Mouse (Mus musculus): ENCODE data around the gene Bckdha. TPM values are rescaled to one million over a fixed set of nuclear protein-coding genes. Genes with fewer than 3 reads are reported as not detected.
A peak's percentile ranks its signal among the peaks of the same experiment; 100 is the strongest.

The Bckdha gene
- polyA plus RNA-seq (2012; rRNA removed) = 140 and 143 TPM in 2 replicates

DNA sequence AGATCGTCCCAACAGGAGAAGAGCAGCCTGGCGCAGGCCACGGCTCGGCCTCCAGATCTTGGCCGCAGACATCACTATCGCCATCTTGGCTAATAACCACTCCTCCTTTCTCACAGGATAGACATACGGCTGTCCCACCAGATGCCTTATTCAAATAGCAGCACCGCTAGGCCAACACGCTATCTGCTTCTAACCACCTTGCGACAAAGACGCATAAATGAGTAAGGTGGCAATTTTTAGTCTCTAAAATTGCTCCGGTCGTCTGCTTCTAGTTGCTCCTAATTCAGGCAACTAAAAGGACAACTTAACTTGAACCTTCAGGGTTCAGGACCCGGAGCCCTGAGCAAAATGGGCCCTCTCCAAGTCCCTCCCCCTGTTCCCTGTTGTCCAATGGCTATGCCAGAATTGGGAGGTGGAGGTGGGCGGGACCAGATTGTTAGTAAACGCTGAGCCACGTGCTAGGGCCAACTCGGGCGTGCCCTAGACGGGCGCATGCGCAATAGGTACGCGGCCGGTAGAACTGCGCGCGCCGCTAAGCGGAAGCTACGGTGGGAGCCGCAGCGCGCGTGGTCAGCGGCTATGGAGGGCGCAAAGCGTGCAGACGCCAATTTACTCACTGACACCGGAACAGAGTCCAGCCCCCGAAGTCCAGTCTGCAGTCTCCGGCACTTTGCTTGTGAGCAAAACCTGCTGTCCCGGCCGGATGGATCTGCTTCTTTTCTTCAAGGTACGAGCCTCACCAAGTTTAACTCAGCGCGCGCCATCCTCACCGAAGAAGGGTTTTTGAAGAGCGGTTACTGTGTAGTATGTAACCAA lies at the start of gene Bckdha, which contains the start of gene Exosc5:
Gene Bckdha, minus strand, starts transcription at position 325 of the 816 bp plus-strand sequence.
Gene Exosc5, plus strand, starts transcription at position 508 of the 816 bp plus-strand sequence.
- no peak for TF ChIP-seq CTCF (IDR thresholded peaks at IDR 0.05; ENCODE audit: insufficient read depth, low read length)
- TF ChIP-seq POLR2A (IDR thresholded peaks at IDR 0.05; ENCODE audit: borderline replicate concordance, extremely low read depth, low read depth, low read length) = peak; percentile 92; the same call in 1 of the 2 replicates
- H3K4me3 ChIP-seq (replicated peaks; ENCODE audit: extremely low read depth, low read depth, low read length) = peak within 1 kb of the TSS; percentile 97
- peaks cover 5% of the 10 kb centered on the region for H3K4me1 ChIP-seq (ENCODE audit: control insufficient read depth, insufficient read depth, low read length)
- peak; percentile 98 for DNase-seq
- WGBS = under 1% methylated on average over 50 of the region's 50 CpGs

DNA sequence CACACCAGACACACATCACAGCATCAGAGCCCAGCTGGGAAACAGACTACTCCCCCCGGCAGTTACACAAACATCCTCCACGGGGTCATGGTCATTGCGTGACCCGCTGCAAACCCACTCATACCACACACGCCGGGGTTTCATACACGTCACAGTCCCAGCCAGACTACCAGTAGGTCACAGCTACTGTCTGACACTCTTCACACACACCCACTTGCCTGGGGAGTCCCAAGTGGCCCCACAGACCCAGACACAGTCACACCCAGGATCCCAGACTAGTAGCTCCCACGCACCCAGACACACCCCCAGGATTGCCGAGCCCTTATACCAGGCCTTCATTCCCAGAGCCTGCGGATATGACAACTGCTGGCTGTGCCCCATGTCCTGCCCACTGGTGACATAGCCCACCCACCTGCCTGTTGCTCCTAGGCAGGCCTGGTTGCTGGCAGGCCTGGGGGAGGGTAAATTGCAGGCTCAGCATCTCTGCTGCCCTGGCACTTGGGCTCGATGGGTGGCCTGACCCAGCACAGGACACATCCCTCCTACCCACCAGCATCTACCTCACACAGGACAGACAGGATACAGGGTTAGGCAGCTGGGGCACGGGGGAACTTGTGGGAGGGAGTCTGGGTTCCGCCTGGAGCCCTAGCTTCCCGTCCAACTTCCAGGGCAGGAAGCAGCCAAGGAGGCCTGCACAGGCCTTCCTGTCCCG lies 49.0 kb upstream of the Bckdha start:
- peak overlapping the region; percentile 0 for H3K4me3 ChIP-seq (replicated peaks; ENCODE audit: extremely low read depth, low read depth, low read length)
- peaks cover 29% of the 10 kb centered on the region for H3K4me1 ChIP-seq (ENCODE audit: control insufficient read depth, insufficient read depth, low read length)
- peak; percentile 48 for DNase-seq
- no peak for TF ChIP-seq CTCF (IDR thresholded peaks at IDR 0.05; ENCODE audit: insufficient read depth, low read length)
- TF ChIP-seq POLR2A (IDR thresholded peaks at IDR 0.05; ENCODE audit: borderline replicate concordance, extremely low read depth, low read depth, low read length) = no peak; the same call in 1 of the 2 replicates
- WGBS = 24% methylated on average over 15 of the region's 15 CpGs

DNA sequence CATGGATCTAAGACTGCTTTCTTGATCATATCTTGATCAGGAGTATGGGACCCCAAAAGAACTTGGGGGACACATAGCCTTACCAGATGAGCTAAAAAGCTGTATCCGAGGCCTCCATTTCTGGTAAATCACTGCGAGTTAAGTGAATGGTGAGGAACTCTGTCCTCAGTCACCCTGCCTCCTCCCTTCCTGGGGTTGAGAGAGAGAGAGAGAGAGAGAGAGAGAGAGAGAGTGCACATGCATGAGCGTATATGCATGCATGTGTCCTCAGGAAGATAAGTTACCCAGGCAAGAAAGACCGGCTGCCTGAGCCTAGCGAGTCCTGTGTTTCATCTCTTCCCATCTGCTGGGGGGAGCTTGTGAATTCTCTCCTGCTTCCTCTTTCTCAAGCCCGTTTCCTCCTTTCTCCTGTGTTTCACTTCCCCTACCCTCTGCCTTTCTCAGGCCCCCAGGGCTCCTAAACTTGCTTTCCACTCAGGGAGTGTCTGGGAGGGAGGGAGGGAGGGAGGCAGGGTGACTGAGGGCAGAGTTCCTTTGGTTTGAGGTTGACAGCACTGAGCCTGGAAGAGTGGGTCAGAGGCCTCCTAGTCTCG lies 47.9 kb upstream of the Bckdha start:
- no peak overlapping the region for H3K4me3 ChIP-seq (replicated peaks; ENCODE audit: extremely low read depth, low read depth, low read length)
- peaks cover 29% of the 10 kb centered on the region for H3K4me1 ChIP-seq (ENCODE audit: control insufficient read depth, insufficient read depth, low read length)
- no peak for TF ChIP-seq POLR2A (IDR thresholded peaks at IDR 0.05; ENCODE audit: borderline replicate concordance, extremely low read depth, low read depth, low read length)
- TF ChIP-seq CTCF (IDR thresholded peaks at IDR 0.05; ENCODE audit: insufficient read depth, low read length) = no peak
- WGBS = 38% methylated on average over 7 of the region's 7 CpGs
- no peak for DNase-seq

DNA sequence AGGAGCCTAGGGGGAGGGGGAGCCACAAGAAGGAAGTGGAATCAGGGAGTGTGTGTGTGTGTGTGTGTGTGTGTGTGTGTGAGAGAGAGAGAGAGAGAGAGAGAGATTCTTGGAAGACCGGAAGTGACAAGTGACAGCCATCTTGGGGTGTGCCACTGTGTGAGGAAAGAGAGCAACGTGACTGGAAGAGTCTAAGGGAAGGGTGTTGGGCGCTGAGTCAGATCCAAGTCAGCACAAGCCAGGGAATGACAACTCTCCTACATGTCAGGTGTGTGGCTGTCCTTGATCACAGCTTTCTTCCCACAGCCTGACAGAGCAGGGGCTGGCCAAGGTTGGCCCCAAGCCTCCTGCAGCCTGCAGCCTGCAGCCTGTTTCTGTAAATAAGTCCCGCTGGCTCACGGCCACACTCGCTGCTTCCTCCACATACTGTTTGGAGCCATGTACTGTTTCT lies 47.0 kb upstream of the Bckdha start:
- 30% methylated on average over 6 of the region's 6 CpGs for WGBS
- Histone ChIP-seq H3K4me1 (ENCODE audit: control insufficient read depth, insufficient read depth, low read length) (peaks cover 29% of the 10 kb centered on the region), H3K4me3 (replicated peaks; ENCODE audit: extremely low read depth, low read depth, low read length) (no peak overlapping the region)
- TF ChIP-seq POLR2A (IDR thresholded peaks at IDR 0.05; ENCODE audit: borderline replicate concordance, extremely low read depth, low read depth, low read length) = no peak
- no peak for TF ChIP-seq CTCF (IDR thresholded peaks at IDR 0.05; ENCODE audit: insufficient read depth, low read length)
- DNase-seq = no peak

DNA sequence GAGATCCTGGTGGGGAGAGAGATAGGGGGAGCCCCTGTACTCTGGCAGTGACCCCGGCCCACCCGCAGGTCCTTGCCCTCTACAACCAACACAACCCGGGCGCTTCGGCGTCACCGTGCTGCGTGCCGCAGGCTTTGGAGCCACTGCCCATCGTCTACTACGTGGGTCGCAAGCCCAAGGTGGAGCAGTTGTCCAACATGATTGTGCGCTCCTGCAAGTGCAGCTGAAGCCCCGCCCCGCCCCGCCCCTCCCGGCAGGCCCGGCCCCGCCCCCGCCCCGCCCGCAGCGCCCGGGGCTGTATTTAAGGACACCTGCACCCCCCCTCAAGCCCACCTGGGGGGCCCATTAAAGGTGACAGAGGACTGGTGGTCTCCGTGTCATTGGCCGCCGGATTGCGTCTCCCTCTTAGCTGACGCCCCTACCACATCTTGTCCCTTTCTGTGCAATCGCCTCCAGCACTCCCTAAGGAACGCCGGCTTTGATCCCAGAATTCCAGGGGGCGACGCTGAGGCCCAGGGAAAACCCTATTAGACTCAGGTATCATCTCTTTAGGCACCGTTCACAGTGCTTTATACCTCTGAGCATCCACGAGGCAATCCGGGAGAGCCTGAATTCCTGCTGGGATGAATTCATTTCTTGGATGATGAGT lies 46.1 kb upstream of the Bckdha start:
- H3K4me3 ChIP-seq (replicated peaks; ENCODE audit: extremely low read depth, low read depth, low read length) = no peak overlapping the region
- peaks cover 19% of the 10 kb centered on the region for H3K4me1 ChIP-seq (ENCODE audit: control insufficient read depth, insufficient read depth, low read length)
- DNase-seq = no peak
- TF ChIP-seq CTCF (IDR thresholded peaks at IDR 0.05; ENCODE audit: insufficient read depth, low read length) = no peak
- no peak for TF ChIP-seq POLR2A (IDR thresholded peaks at IDR 0.05; ENCODE audit: borderline replicate concordance, extremely low read depth, low read depth, low read length)
- 57% methylated on average over 37 of the region's 37 CpGs for WGBS

DNA sequence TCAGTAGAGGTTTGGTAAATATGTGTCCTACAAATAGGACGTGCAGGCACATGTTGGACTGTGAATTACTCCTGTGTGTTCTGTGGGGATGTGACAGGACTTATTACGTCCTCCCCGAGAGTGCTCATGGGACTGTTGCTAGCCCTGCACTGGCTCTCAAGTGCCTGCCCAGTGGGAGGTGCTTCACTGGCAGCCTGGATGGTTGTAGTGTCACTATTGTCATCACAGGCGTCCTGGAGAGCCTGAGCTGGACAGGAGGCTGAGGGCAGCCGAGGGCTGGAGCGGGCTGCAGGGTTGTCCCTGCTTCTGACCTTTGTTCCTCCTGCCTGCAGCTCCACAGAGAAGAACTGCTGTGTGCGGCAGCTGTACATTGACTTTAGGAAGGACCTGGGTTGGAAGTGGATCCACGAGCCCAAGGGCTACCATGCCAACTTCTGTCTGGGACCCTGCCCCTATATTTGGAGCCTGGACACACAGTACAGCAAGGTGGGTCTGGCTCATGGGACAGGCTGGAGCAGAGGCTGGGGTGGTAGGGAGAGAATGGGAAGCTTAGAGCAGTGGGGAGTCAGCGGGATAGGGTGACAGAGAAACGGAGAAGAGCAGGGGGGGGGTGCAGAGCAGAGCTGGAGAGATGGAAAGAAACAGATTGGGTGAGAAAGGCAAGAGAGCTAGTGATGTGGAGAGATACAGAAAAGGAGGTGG lies 45.2 kb upstream of the Bckdha start:
- Histone ChIP-seq H3K4me1 (ENCODE audit: control insufficient read depth, insufficient read depth, low read length) (peaks cover 18% of the 10 kb centered on the region), H3K4me3 (replicated peaks; ENCODE audit: extremely low read depth, low read depth, low read length) (no peak overlapping the region)
- WGBS = 62% methylated on average over 10 of the region's 10 CpGs
- TF ChIP-seq CTCF (IDR thresholded peaks at IDR 0.05; ENCODE audit: insufficient read depth, low read length) = no peak
- no peak for DNase-seq

DNA sequence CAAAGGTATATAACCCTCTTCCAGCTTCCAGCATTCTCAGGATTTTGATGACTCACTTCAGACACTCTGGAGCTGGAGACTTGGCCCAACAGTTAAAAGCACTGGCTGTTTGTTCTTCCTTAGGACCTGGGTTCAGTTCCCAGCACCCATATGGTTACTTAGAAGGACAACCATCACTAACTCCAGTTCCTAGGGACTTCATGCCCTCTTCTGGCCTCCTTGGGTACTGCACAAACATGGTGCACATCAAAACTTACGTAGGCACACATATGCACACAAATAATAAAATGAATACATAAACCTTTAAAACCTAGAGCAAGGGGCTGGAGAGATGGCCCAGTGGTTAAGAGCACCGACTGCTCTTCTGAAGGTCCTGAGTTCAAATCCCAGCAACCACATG lies 43.6 kb upstream of the Bckdha start:
- WGBS = 99% methylated on average over 2 of the region's 2 CpGs
- no peak overlapping the region for H3K4me3 ChIP-seq (replicated peaks; ENCODE audit: extremely low read depth, low read depth, low read length)
- H3K4me1 ChIP-seq (ENCODE audit: control insufficient read depth, insufficient read depth, low read length) = peaks cover 11% of the 10 kb centered on the region
- DNase-seq = no peak
- no peak for TF ChIP-seq POLR2A (IDR thresholded peaks at IDR 0.05; ENCODE audit: borderline replicate concordance, extremely low read depth, low read depth, low read length)

DNA sequence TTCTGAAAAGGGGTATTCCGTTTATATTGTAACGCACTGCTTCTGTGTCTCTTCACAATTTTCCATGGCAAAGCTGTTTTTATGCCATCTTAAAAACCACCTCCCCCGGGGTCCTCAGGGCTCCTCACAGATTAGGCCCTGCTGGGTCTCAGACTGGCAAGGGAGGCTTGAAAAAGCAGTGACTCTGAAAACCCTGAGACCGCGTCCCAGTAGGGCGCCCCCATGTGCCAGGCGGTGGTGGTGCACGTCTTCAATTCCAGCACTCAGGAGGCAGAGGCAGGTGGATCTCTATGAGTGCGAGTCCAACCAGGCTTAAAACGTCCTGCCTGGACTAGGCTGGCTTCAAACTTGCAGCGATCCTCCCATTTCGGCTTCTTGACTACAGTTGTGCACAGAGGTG lies 42.0 kb upstream of the Bckdha start:
- no peak overlapping the region for H3K4me3 ChIP-seq (replicated peaks; ENCODE audit: extremely low read depth, low read depth, low read length)
- TF ChIP-seq CTCF (IDR thresholded peaks at IDR 0.05; ENCODE audit: insufficient read depth, low read length) (peak; percentile 44; the same call in 1 of the 2 replicates), POLR2A (IDR thresholded peaks at IDR 0.05; ENCODE audit: borderline replicate concordance, extremely low read depth, low read depth, low read length) (no peak)
- H3K4me1 ChIP-seq (ENCODE audit: control insufficient read depth, insufficient read depth, low read length) = no peaks in the 10 kb centered on the region
- no peak for DNase-seq
- 77% methylated on average over 12 of the region's 12 CpGs for WGBS
